Mouse (Mus musculus): Measurements from ENCODE around the gene Prelid3b.

The Prelid3b gene

GRCm38 (mm10) chr2:174472818-174473549 is at the start of gene Prelid3b:
Gene Prelid3b, minus strand, starts transcription at chr2:174473081.
- peak; percentile 100 for DNase-seq (ENCODE audit: low read depth, low spot score)

- no peak for DNase-seq (ENCODE audit: low read depth, low spot score)
These were observed 49.3 kb upstream of the Prelid3b start for GRCm38 (mm10) chr2:174522134-174522533.

- peak; percentile 73 for DNase-seq (ENCODE audit: low read depth, low spot score)
These were observed 44.5 kb upstream of the Prelid3b start for GRCm38 (mm10) chr2:174517141-174518079.

DNA sequence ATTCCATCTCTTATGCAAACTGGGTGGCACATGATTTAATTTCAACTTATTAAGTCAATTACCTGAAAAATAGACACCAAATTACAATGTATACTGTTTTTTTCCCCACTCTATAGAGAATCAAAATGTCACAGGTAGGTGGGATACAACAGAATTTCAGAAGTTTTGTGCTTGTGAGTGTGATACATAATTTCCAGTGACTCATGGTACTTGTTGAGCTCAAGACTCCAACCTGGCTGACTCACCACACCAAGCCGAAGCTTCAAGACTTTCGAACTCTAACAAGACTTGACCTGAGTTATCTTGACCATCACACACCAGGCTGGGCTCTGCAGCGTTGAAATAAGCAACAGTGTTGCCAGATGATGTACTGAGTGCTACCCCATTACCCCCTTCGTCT is 42.0 kb upstream of the Prelid3b start:
- DNase-seq (ENCODE audit: low read depth, low spot score): peak; percentile 46

GRCm38 (mm10) chr2:174513827-174514226 is 40.9 kb upstream of the Prelid3b start:
- no peak for DNase-seq (ENCODE audit: low read depth, low spot score)

GRCm38 (mm10) chr2:174509825-174510224 is 36.9 kb upstream of the Prelid3b start:
- no peak for DNase-seq (ENCODE audit: low read depth, low spot score)

- DNase-seq (ENCODE audit: low read depth, low spot score): no peak
These were observed 35.1 kb upstream of the Prelid3b start for GRCm38 (mm10) chr2:174507998-174508397.

- no peak for DNase-seq (ENCODE audit: low read depth, low spot score)
These were observed 30.1 kb upstream of the Prelid3b start for GRCm38 (mm10) chr2:174502831-174503460.

- no peak for DNase-seq (ENCODE audit: low read depth, low spot score)
These were observed 29.4 kb upstream of the Prelid3b start for GRCm38 (mm10) chr2:174502321-174502720.

DNA sequence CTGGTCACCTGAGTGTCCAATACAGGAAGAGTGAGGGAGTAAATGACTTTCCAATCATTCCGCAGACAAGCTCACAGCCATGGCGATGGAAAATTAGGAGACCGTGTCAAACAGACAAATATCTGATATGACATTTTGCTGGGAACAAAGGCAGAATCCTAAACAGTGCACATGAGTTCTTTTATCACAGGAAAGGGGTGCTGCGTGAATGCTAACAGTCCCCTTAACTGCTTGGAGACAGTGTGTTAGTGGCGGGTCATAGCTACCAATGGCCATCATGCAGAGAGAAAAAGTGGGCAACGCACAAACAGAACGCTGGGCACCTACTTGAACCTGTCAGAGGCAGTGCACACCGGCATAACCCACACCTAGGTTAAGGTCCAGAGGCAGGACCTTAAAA is 28.6 kb upstream of the Prelid3b start:
- DNase-seq (ENCODE audit: low read depth, low spot score): no peak

DNA sequence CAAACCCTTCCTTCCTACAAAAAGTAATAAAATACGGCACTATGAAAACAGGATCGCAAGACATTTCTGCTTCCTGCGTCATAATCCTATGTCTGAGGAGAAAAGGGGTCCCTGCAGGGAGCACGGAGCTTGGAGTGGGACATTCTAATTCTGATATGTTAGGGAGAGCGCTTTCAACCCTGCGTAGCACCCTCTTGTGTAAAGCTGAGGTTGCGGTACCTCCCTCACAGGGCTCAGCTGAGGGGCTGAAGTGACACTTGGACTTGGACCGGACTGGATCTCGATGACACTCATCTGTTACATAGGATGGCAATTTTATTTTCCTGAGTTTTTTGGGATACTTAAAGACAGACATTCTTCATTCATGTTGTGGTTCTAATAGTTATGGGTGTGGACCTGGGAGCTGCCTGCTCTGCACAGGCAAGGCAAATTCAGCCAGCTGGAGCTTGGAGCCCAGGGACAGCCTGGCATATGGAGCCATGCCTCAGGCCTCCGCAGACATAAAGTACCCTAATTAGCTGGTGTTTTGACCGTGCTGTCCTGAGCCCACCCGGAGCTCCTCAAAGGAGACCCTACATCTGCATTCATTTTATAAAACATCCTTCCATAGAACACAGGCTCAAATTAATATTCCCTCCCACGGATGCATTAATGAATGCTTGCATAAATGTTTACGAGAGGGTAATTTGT is 28.1 kb upstream of the Prelid3b start:
- DNase-seq (ENCODE audit: low read depth, low spot score): no peak

DNA sequence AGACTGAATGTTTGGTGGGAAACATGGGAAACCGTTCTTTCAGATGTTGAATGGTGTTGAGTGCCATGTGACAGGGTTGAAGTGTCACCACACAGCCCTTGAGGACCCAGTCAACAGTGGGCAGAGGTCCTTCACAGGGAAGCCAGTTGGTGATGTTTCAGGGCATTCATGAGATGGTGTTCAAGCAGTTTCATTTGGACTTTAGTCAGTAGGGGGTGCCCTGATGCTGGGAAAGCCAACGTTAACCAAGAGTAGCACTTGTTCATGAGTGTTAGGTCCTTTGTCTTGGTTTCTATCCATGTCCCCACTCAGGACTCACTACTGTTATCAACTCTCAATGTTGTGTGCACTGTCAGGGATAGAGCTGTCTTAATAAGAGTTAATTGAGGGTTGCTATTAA is 20.0 kb upstream of the Prelid3b start:
- peak; percentile 81 for DNase-seq (ENCODE audit: low read depth, low spot score)

GRCm38 (mm10) chr2:174487005-174487404 is 14.1 kb upstream of the Prelid3b start:
- DNase-seq (ENCODE audit: low read depth, low spot score): no peak

DNA sequence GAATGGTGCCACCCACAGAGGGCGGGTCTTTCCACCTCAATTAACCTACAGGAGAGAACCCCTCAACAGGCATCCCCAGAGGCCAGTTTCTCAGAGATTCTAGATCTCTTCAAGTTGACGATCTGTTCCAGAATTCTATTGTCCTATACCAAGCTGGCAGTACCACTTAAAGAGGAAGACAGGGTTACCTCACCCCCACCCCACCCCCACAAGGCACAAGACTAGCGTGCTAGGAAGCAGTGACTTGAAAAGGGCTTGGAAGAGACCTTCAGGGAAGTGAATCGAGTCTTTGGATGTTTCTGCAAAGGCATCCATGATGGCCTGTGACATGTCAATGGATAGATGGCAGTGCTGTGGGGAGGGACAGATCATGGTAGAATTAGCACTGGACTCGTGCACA is 5.9 kb upstream of the Prelid3b start:
- DNase-seq (ENCODE audit: low read depth, low spot score): no peak

DNA sequence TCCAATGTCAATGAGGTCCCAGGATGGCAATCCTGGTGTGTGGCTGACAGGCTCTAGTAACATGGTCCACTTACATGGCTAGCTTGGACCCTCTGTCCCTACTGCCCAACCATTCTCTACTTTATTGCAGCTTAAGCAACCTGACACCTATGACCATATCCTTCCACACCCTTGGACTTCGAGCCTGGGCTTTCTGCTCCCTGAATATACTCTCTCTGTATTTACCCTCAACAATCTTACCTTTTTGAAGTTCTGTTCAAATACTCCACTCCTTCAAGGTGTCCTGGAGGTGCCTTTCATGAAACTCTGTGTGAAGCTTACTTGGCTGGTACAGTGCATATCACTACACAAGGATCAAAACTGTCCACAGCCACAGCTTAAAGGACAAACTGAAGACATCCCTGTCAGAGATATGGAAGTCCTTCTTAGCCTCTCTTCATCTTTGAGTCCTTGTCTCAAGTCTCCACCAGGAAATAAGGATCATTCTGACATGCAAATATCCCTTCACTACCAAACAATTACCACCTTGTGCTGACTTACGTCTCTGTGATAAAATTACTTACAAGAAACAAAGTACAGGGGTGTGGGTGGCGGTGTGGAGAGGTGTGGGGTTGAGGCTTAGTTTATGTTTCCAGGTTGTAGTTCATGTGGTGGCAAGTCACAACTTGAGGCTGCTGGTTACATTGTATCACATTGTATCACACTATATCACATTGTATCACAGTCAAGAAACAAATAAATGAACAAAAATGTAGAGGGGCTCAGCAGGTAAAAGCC is 4.8 kb upstream of the Prelid3b start:
- DNase-seq (ENCODE audit: low read depth, low spot score): no peak

GRCm38 (mm10) chr2:174473550-174473927 is 658 bp upstream of the Prelid3b start:
- DNase-seq (ENCODE audit: low read depth, low spot score): peak; percentile 28

DNA sequence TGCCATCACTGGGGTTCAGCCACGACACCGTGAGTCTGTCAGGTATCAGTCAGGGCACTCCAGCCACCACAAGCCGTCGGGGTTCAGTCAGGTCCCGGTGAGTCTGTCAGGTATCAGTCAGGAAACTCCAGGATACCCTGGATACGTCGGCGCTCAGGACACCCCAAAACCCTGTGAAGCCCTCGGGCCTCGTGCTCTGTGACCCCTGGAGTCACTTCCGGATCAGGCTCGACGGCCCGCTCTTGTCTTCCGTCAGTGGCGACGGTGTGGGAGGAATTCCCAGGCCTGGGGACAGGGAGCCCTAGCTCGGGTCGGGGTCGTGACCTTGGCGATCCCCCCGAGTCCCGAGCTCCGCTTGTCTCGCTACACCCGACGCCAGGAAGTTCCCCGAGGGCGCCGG is 474 bp downstream of the Prelid3b start:
- no peak for DNase-seq (ENCODE audit: low read depth, low spot score)

GRCm38 (mm10) chr2:174470786-174471405 is 2.0 kb downstream of the Prelid3b start:
- DNase-seq (ENCODE audit: low read depth, low spot score): no peak

DNA sequence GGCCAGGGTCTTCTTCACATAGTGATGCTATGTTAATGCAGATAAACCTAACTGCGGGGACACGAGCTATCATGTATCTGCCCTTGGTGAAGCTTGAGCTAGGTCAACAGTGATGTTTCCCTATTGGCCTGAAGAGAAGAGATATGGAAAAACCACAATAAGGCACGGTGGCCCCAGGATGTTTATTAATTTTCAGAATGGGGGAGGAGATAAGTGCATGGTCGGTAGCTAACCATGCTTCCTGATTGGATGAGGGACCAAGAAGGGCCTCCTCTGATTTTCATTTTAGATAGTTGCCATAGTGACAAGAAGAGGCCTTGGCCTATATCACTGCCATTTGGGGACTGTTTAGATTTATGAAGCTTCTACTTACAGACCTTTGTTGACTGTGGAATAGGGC is 2.5 kb downstream of the Prelid3b start:
- DNase-seq (ENCODE audit: low read depth, low spot score): peak; percentile 53

GRCm38 (mm10) chr2:174463789-174464523 is 8.9 kb downstream of the Prelid3b start, which contains the start of gene Atp5e:
Gene Atp5e, minus strand, starts transcription at chr2:174464105.
- peak; percentile 89 for DNase-seq (ENCODE audit: low read depth, low spot score)
